Mouse (Mus musculus): ENCODE results near the gene Nod1.

Gene Nod1

DNA sequence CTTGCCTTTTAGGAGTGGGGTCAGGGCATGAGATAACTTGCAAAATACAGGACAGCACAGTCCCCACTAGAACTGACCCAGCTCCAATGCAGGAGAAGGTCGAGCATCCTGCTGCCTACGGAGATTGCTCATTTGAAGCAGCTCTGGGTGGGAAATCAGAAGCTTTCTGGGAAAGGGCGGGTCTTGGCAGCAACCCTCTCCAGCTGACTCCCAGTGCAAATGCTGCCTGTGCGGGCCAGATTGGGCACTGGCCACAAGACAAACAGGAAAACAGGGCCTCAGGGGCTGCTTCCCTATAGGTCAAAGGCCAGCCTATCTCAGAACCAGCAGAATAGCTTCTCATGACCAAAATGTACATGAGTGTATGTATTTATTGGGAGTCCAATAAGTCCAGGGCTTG, 32.8 kb downstream of the Nod1 start:
- DNase-seq (ENCODE audit: low spot score) = no peak

- no peak for DNase-seq (ENCODE audit: low spot score)
Measured at GRCm38 (mm10) chr6:54936496-54936895, 35.9 kb downstream of the Nod1 start.

GRCm38 (mm10) chr6:54934930-54935329, 37.5 kb downstream of the Nod1 start:
- DNase-seq (ENCODE audit: low spot score) = no peak

GRCm38 (mm10) chr6:54934313-54934712, 38.1 kb downstream of the Nod1 start:
- DNase-seq (ENCODE audit: low spot score) = no peak

GRCm38 (mm10) chr6:54933866-54934265, 38.5 kb downstream of the Nod1 start:
- no peak for DNase-seq (ENCODE audit: low spot score)

GRCm38 (mm10) chr6:54933216-54933615, 39.2 kb downstream of the Nod1 start:
- DNase-seq (ENCODE audit: low spot score) = no peak

DNA sequence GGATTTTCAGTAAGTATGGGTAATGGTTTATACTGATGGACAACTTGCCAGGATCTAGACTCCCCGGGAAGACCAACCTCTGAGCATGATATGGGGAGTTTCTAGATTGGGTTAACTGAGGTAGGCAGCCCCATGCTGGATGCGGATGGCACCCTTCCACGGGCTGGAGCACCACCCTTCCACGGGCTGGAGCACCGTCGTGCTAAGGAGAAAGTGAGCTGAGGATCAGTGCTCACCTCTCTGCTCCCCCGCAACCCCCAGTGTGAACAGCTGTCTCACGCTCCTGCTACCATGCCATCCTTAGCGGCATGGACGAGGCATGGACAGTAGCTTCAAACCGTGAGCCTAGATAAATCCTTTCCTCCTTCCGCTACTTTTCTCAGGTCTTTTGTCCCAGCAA, 39.9 kb downstream of the Nod1 start:
- DNase-seq (ENCODE audit: low spot score) = no peak

DNA sequence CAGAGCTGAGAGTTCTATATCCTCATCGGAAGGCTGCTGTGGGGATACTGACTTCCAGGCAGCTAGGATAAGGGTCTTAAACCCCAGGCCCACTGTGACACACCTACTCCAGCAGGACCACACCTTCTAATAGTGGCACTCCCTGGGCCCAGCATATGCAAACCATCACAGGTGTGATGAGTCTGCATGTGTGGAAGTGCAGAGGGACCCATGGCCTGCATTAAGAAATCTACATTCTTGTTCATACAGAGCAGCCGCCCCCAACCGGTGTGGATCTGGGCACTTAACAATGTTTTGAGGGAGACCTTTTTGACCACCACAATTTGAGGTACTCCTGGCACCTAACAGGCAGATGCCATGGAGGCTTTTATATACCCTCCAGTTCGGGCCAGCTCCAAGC, 40.8 kb downstream of the Nod1 start:
- no peak for DNase-seq (ENCODE audit: low spot score)

DNA sequence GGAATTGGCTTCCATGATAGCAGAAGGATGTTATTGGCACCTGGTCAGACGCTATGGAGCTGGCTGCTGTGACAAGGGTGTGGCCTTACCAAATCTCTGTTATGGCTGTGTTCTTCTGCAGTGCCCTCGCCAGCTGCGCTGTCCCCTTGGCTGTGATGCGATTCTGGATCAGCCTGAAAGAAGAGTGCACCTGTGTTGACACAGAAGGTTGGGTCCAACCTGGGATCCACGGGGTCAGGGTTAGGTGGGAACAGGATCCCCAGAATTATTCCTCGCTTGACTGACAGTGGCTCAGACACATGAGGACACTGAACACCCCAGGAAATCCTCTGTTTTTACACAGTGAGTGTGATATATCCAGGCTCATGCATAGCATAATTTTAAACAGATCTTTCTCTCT, 44.5 kb downstream of the Nod1 start:
- DNase-seq (ENCODE audit: low spot score) = no peak

GRCm38 (mm10) chr6:54926899-54927298, 45.5 kb downstream of the Nod1 start:
- DNase-seq (ENCODE audit: low spot score) = no peak

DNA sequence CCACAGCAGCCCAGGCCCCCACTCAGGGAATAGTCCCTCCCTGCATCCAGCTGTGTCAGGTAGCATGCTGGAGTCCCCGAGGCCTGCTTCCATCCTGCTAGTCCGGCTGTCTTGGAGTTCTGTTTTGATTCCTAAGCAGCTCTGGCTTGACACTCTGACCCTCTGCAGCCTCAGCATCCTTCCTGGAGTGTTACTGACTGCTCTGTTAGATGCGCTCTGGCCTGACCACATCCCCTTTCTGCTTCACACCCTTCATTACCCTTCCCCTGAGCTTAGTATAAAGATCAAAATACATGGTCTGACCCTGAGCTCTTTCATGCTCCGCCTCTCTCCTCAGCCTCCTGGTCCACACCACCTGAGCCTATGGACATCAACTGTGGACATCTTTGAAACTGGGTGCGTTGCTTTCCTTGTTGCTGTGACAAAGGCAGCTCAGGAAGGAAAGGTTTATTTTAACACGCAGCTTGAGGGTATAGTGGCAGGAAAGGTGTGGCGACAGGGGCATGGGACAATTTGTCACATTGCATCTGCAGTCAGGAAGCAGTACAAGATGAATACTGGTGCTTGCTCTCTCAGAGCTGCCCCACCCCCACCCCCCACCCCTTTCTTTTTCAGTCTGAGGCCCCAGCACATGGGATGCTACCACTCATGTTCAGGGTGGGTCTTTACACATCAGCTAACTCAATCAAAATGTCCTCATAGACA, 46.5 kb downstream of the Nod1 start:
- no peak for DNase-seq (ENCODE audit: low spot score)

DNA sequence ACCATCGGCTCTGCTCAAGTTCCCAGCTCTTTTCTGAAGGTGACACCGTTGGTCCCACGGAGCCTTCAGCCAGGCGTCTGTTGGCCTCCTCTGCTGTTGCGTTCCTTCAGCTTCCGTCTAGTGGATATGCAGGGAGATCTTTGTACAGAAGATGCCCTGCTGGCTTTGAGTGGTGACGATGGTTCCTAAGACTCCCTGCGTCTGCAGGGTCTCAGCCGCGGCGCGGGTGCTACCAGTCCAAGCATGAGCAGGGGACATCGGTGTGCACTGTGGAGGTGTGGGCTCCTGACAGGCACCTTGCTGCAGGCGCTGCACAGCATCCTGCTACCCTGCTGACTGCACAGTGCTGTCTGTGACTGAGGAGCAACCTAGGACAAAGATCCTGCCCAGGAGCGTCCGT, 47.9 kb downstream of the Nod1 start:
- no peak for DNase-seq (ENCODE audit: low spot score)

DNA sequence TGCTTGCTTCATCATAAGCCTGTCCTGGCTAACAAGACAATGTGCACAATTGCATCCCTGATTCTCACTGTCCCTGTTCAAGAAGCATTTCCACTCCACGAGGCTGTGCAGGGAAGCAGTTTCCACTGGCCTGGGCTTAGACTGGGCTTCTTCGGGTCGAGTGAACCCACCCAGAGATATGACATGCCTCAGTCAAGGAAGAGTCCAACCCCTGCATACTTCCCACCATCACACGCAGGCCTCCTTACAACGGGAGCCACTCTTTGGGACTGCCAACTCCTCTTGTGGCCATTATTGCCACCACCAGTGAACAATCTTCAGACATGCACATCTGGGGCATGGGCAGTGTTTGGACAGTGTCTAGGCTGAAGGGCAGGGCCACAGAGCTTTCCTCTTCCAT, 53.9 kb downstream of the Nod1 start:
- DNase-seq (ENCODE audit: low spot score) = no peak

DNA sequence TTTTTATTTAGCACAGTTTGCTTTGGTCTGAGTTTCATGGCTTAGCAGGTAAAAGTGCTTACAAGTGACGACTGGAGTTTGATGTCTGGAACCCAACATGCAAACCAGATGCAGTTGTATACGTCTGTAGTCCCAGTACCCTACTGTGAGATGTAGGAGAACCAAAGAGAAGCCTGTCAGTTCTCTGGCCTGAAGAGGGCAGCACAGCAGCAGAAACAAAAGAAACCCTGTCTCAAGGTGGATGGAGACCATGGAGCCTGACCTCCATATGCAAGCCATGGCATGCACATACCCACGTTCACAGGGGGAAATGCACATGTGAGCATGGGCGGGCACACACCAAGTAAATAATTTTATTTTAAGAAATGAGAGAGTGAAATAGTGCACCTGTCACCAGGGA, 54.9 kb downstream of the Nod1 start:
- no peak for DNase-seq (ENCODE audit: low spot score)

DNA sequence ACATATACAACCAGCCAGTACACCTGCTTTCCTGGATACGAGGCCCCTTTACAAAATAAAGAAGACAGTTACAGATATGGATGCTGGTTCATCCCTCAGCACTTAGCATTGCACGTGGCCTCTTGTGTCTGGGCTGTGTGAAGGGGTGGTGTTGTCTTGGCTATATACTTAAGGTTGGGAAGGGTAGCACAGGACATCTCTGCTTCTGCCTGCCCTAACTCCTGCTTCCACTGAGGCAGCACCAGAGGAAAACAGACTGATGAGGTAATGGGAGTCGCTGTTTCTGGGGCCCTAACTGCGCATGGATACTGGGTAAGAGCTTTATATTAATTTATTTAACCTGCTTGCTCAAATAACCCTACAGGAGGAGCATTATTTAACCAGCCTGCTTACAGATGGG, 55.5 kb downstream of the Nod1 start:
- no peak for DNase-seq (ENCODE audit: low spot score)

- DNase-seq (ENCODE audit: low spot score) = no peak
Measured at GRCm38 (mm10) chr6:54916163-54916562, 56.2 kb downstream of the Nod1 start.

DNA sequence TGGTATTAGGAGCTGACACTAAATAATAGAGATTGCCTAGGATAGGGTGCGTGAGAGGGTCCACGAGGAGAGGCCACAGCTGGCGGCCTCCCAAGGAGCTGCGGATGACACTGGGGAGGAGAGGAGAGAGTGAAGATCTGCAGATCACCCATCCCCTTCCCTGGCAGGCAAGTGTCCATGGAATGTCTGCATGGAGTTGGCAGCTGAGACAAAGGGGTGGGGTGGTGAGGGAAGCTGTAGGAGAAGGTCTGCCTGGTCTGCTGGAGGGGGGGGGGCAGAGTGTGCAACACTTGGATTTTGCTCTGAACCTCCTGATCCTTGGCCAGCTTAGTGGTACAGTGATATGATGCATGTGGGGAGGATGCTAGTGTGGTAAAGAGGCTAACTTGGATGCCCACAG, 57.4 kb downstream of the Nod1 start:
- no peak for DNase-seq (ENCODE audit: low spot score)

GRCm38 (mm10) chr6:54906053-54907040, 66.1 kb downstream of the Nod1 start:
- DNase-seq (ENCODE audit: low spot score) = no peak

GRCm38 (mm10) chr6:54902547-54902946, 69.9 kb downstream of the Nod1 start:
- DNase-seq (ENCODE audit: low spot score) = no peak

DNA sequence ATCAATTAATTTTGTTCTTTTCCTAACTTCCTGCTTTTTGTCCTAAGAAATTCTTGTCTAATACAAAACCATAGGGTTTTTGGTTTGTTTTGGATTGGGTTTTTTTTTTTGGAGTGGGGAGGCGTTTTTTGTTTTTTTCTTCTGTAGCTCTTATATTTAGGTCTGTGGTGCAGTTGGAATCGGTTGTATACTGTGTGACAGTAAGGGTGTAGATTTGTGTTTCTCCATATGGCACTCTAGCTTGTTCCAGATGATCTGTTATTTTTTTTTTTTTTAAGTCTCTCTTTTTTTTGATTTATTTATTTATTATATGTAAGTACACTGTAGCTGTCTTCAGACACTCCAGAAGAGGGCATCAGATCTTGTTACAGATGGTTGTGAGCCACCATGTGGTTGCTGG, 72.2 kb downstream of the Nod1 start:
- DNase-seq (ENCODE audit: low spot score) = no peak

DNA sequence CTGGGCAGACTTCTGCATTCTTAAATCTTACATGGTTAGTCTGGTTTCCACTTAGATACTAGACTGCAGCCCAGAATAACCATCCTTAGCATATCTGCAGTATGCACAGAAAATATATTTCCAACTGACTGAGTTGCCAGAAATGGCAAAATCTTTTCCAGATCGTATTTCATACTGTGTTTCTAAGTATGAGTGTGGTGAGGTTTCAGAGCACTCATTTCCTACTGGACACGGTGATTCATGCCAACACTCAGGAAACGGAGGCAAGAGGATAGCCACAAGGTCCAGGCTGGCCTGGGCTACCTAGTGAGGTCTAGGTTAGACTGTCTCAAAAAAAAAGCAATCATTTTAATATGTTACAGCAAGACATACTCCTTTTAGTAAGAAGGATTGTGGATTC, 81.0 kb downstream of the Nod1 start:
- no peak for DNase-seq (ENCODE audit: low spot score)

- no peak for DNase-seq (ENCODE audit: low spot score)
Measured at GRCm38 (mm10) chr6:54890221-54890620, 82.2 kb downstream of the Nod1 start.

GRCm38 (mm10) chr6:54886195-54886594, 86.2 kb downstream of the Nod1 start:
- no peak for DNase-seq (ENCODE audit: low spot score)
